Mouse (Mus musculus): ENCODE data around the gene Hrasls5.

DNA sequence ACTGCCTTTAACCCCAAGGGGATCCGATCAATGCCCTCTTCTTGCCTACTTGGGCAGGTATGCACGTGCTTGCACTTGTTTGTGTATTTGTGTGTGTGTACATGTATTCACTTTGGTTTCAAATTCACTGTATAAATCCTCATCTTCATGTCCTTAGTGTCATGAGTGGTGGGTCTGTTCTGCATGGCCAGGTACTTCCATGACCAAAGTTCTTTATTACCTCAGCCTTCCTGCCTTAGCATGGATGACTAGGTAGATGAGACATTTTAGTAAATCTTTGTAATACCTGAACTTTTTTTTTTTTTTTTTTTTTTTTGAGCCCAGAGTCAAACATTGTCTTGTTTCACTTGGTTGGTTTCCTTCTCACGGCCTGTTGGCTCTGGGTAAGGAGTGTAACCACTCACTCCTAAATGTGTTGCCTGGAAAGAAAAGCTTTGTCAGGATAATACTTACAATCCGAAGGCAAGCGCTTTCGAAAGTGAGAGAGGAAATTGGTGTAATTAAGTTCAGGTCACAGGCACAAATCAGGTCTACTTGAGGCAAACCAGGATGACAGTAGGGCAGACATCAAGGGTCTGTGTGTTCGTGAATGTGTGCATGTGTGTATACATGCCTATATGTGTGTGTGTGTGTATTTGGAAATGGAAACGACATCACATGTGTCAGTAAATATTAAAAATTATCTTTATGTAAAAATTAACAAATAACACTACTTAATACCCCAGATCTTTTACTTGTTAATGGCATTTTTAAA is 36.7 kb downstream of the Hrasls5 start:
- TF ChIP-seq CTCF (conservative IDR thresholded peaks at IDR 0.05 in 1 of 2, IDR thresholded peaks at IDR 0.05 in 1 of 2; ENCODE audit: low read depth in 2 of 2, low read length in 2 of 2) (no peak), EP300 (IDR thresholded peaks at IDR 0.05; ENCODE audit: low read length) (no peak), POLR2A (IDR thresholded peaks at IDR 0.05; ENCODE audit: low read depth, low read length) (no peak), ZNF384 (IDR thresholded peaks at IDR 0.05; ENCODE audit: low read depth, low read length) (peak; percentile 46), ZMIZ1 (IDR thresholded peaks at IDR 0.05; ENCODE audit: low read depth, low read length) (no peak), MAX (IDR thresholded peaks at IDR 0.05; ENCODE audit: low read length) (no peak), E2F4 (IDR thresholded peaks at IDR 0.05; ENCODE audit: insufficient replicate concordance, low read depth, low read length) (no peak), USF2 (conservative IDR thresholded peaks at IDR 0.05; ENCODE audit: low read depth, low read length) (no peak), SIN3A (IDR thresholded peaks at IDR 0.05; ENCODE audit: low read length) (no peak)

All from CH12.LX (cell line).